Mouse (Mus musculus): ENCODE measurements around the gene Olfr1158. TPM values are rescaled to one million over a fixed set of nuclear protein-coding genes. Genes with fewer than 3 reads are reported as not detected.
"Not testable (repeated sequence)": the region's sequence is repeated elsewhere in the genome, so short reads cannot be mapped to it uniquely, and the experiment has no call there.

Olfr1158 gene
- total RNA-seq (2021) = not detected
- long read RNA-seq, experiment 1 = 0 reads
- long read RNA-seq, experiment 2 = 0 reads

- no peak for DNase-seq
Measured at GRCm38 (mm10) chr2:87989813-87990212, at the start of gene Olfr1158. Gene Olfr1158 (plus strand): TSS chr2:87990113.

GRCm38 (mm10) chr2:87945037-87945436, 44.9 kb upstream of the Olfr1158 start, which contains the start of gene Olfr1155:
Gene Olfr1155 (minus strand): TSS chr2:87945137.
- no peak for DNase-seq

- DNase-seq = no peak
Measured at GRCm38 (mm10) chr2:87953000-87953399, 36.9 kb upstream of the Olfr1158 start, which contains the start of gene Olfr1156. Gene Olfr1156 (minus strand): TSS chr2:87953100.

GRCm38 (mm10) chr2:87968199-87968598, 21.7 kb upstream of the Olfr1158 start, which contains the start of gene Olfr1157:
Gene Olfr1157 (minus strand): TSS chr2:87968299.
- DNase-seq = no peak

- DNase-seq = no peak
Measured at GRCm38 (mm10) chr2:87974563-87974962, 15.3 kb upstream of the Olfr1158 start, which contains the start of gene Olfr74. Gene Olfr74 (minus strand): TSS chr2:87974663.

GRCm38 (mm10) chr2:88007515-88008318, 17.8 kb downstream of the Olfr1158 start, which contains the start of gene Olfr1160:
Gene Olfr1160 (minus strand): TSS chr2:88008268.
- no peak for DNase-seq

GRCm38 (mm10) chr2:88022474-88022873, 32.6 kb downstream of the Olfr1158 start, which contains the start of gene Olfr1161:
Gene Olfr1161 (plus strand): TSS chr2:88022774.
- DNase-seq = not testable (repeated sequence)

- DNase-seq = no peak
Measured at GRCm38 (mm10) chr2:88037599-88037998, 47.7 kb downstream of the Olfr1158 start, which contains the start of gene Olfr73. Gene Olfr73 (minus strand): TSS chr2:88037699.

Other genes starting within 250 kb of the Olfr1158 start
- gene Olfr1140, start 246.4 kb upstream of the Olfr1158 start, total RNA-seq (2021) = not detected
- not detected for gene Olfr1141, start 236.1 kb upstream of the Olfr1158 start, total RNA-seq (2021)
- gene Olfr152, start 210.6 kb upstream of the Olfr1158 start, total RNA-seq (2021) = not detected
- not detected for gene Olfr1143, start 189.5 kb upstream of the Olfr1158 start, total RNA-seq (2021)
- not detected for gene Olfr1145, start 180.3 kb upstream of the Olfr1158 start, total RNA-seq (2021)
- gene Olfr1148, start 159.6 kb upstream of the Olfr1158 start, total RNA-seq (2021) = not detected
- not detected for gene Olfr1150-ps1, start 146.1 kb upstream of the Olfr1158 start, total RNA-seq (2021)
- not detected for gene Olfr1151, start 134.3 kb upstream of the Olfr1158 start, total RNA-seq (2021)
- not detected for gene Olfr1152, start 123.6 kb upstream of the Olfr1158 start, total RNA-seq (2021)
- gene Olfr1153, start 95.2 kb upstream of the Olfr1158 start, total RNA-seq (2021) = not detected
- not detected for gene Olfr1154, start 84.9 kb upstream of the Olfr1158 start, total RNA-seq (2021)
- gene Olfr1155, start 45.0 kb upstream of the Olfr1158 start, total RNA-seq (2021) = not detected
- gene Olfr1156, start 37.0 kb upstream of the Olfr1158 start, total RNA-seq (2021) = not detected
- gene Olfr1157, start 21.8 kb upstream of the Olfr1158 start, total RNA-seq (2021) = not detected
- gene Olfr74, start 15.4 kb upstream of the Olfr1158 start, total RNA-seq (2021) = not detected
- not detected for gene Olfr1160, start 18.2 kb downstream of the Olfr1158 start, total RNA-seq (2021)
- gene Olfr1161, start 32.7 kb downstream of the Olfr1158 start, total RNA-seq (2021) = not detected
- not detected for gene Olfr73, start 47.6 kb downstream of the Olfr1158 start, total RNA-seq (2021)
- gene Olfr1162, start 61.0 kb downstream of the Olfr1158 start, total RNA-seq (2021) = not detected
- gene Olfr1163, start 81.7 kb downstream of the Olfr1158 start, total RNA-seq (2021) = not detected
- gene Olfr1164, start 103.9 kb downstream of the Olfr1158 start, total RNA-seq (2021) = not detected
- not detected for gene Olfr1166, start 138.2 kb downstream of the Olfr1158 start, total RNA-seq (2021)
- not detected for gene Olfr1167, start 165.1 kb downstream of the Olfr1158 start, total RNA-seq (2021)
- gene Olfr1168, start 191.8 kb downstream of the Olfr1158 start, total RNA-seq (2021) = not detected
- gene Olfr1170, start 238.2 kb downstream of the Olfr1158 start, total RNA-seq (2021) = not detected